Mouse (Mus musculus): Measurements from ENCODE around the gene Tmem18.

GRCm38 (mm10) chr12:30596818-30597407 is 12.7 kb downstream of the Tmem18 start:
- TF ChIP-seq POLR2A (IDR thresholded peaks at IDR 0.05; ENCODE audit: low read depth, low read length) = no peak
- TF ChIP-seq CTCF (conservative IDR thresholded peaks at IDR 0.05; ENCODE audit: insufficient read depth, insufficient read length, low read depth, low read length) = peak; percentile 82

All from kidney, adult 2 months (tissue).